Mouse (Mus musculus): ENCODE measurements around the gene Rnf130. TPM values are rescaled to one million over a fixed set of nuclear protein-coding genes. Genes with fewer than 3 reads are reported as not detected.
A peak's percentile ranks its signal among the peaks of the same experiment; 100 is the strongest.

Rnf130 gene
- polyA plus RNA-seq, 1 experiment from 2014 or later, result 52.6 TPM

DNA sequence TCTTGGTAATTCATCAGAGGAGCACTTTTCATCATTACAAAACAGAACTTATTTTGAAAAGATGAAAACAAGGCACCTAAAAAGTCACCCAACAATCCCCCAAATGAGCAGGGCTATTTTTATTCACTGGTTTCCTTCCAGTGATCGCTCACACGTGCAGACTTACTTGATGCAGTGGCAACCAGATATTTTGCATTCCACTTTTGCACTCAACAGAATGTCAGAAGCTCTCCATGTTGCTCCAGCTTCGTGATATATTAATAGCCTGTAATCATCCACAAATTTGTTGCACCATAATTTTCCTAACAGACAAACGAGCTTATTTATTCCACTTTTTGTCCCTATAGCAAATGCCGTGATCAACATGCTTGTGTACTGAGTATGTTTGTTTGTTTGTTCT, 8.6 kb upstream of the Rnf130 start:
- H3K27ac ChIP-seq (replicated peaks), result no peak overlapping the region
- H3K4me1 ChIP-seq (replicated peaks; ENCODE audit: control insufficient read depth, insufficient read depth), result no peaks in the 10 kb centered on the region
- no peak overlapping the region for H3K9ac ChIP-seq (ENCODE audit: low read length)
- H3K36me3 ChIP-seq (ENCODE audit: control insufficient read depth, insufficient read depth, low read length), result no peaks in the 10 kb centered on the region
- no peak for TF ChIP-seq CTCF (IDR thresholded peaks at IDR 0.05; ENCODE audit: low read depth)
- TF ChIP-seq EP300 (optimal IDR thresholded peaks at IDR 0.05), result no peak
- no peaks in the 10 kb centered on the region for H3K9me3 ChIP-seq (ENCODE audit: control insufficient read depth, low read length)
- H3K4me3 ChIP-seq (ENCODE audit: low read depth, low read length), result no peak overlapping the region
- no peaks in the 10 kb centered on the region for H3K27me3 ChIP-seq (ENCODE audit: control insufficient read depth, insufficient read depth, low read length)
- ATAC-seq (ENCODE audit: low FRiP score, low TSS enrichment) (no peak), DNase-seq (ENCODE audit: low spot score) (no peak)
- H3K4me2 ChIP-seq (replicated peaks; ENCODE audit: low read depth), result no peak overlapping the region
- 75% methylated on average over 5 of the region's 5 CpGs for WGBS

GRCm38 (mm10) chr11:50017511-50017910, 7.6 kb upstream of the Rnf130 start:
- DNase-seq (ENCODE audit: low spot score) (no peak), ATAC-seq (ENCODE audit: low FRiP score, low TSS enrichment) (no peak)
- Histone ChIP-seq H3K9ac (ENCODE audit: low read length) (no peak overlapping the region), H3K4me2 (replicated peaks; ENCODE audit: low read depth) (no peak overlapping the region), H3K27ac (replicated peaks) (no peak overlapping the region), H3K9me3 (ENCODE audit: control insufficient read depth, low read length) (no peaks in the 10 kb centered on the region), H3K4me3 (ENCODE audit: low read depth, low read length) (no peak overlapping the region), H3K27me3 (ENCODE audit: control insufficient read depth, insufficient read depth, low read length) (no peaks in the 10 kb centered on the region), H3K4me1 (replicated peaks; ENCODE audit: control insufficient read depth, insufficient read depth) (no peaks in the 10 kb centered on the region), H3K36me3 (ENCODE audit: control insufficient read depth, insufficient read depth, low read length) (no peaks in the 10 kb centered on the region)
- 65% methylated on average over 7 of the region's 7 CpGs for WGBS
- TF ChIP-seq EP300 (optimal IDR thresholded peaks at IDR 0.05) (no peak), CTCF (IDR thresholded peaks at IDR 0.05; ENCODE audit: low read depth) (no peak)

DNA sequence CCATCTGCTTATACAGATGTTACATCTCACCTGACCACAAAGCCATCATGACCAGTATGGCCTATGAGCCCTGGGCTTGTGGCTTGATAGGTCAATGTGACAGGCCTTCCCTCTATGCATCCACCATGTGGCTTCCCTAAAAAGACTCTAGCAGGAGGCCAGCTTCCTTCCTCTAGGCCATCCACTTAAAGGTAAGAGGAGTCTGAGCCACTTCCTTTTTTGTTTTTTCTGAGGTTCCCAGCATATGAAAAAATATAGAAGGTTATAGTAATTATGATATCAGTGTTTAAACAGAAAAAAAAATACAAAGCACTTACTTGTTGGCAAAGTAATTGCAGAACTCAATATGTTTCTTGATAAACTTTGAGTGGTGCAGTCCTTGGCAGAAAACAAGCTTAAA, 6.3 kb upstream of the Rnf130 start:
- no peak for DNase-seq (ENCODE audit: low spot score)
- H3K4me3 ChIP-seq (ENCODE audit: low read depth, low read length), result no peak overlapping the region

DNA sequence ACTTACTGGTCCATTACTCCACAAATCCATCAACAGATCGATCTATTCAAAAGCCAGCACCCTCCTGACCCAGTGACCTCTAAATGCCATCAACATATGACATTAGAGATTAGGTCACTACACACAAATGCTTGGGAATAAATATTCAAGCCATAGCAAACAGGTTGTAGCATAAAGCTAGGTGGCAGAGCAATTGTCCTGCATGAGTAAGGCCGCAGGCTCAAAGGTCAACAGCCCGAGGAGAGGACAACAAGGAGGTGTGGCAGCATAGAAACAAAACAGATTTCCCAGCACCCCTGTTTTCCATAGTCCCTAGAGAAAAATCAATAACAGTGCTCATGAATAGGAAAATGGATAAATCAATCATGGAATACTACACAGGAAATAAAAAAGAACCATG, 3.1 kb upstream of the Rnf130 start:
- 58% methylated on average over 3 of the region's 3 CpGs for WGBS
- Histone ChIP-seq H3K36me3 (ENCODE audit: control insufficient read depth, insufficient read depth, low read length) (no peaks in the 10 kb centered on the region), H3K4me2 (replicated peaks; ENCODE audit: low read depth) (no peak overlapping the region), H3K9ac (ENCODE audit: low read length) (no peak overlapping the region), H3K27me3 (ENCODE audit: control insufficient read depth, insufficient read depth, low read length) (no peaks in the 10 kb centered on the region), H3K4me3 (ENCODE audit: low read depth, low read length) (no peak overlapping the region), H3K27ac (replicated peaks) (no peak overlapping the region), H3K9me3 (ENCODE audit: control insufficient read depth, low read length) (no peaks in the 10 kb centered on the region), H3K4me1 (replicated peaks; ENCODE audit: control insufficient read depth, insufficient read depth) (no peaks in the 10 kb centered on the region)
- TF ChIP-seq EP300 (optimal IDR thresholded peaks at IDR 0.05) (no peak), CTCF (IDR thresholded peaks at IDR 0.05; ENCODE audit: low read depth) (no peak)
- DNase-seq (ENCODE audit: low spot score), result no peak
- no peak for ATAC-seq (ENCODE audit: low FRiP score, low TSS enrichment)

More for the DNA sequence above, 6.3 kb upstream of the Rnf130 start:
- ATAC-seq (ENCODE audit: low FRiP score, low TSS enrichment), result no peak
- Histone ChIP-seq H3K36me3 (ENCODE audit: control insufficient read depth, insufficient read depth, low read length) (no peaks in the 10 kb centered on the region), H3K9me3 (ENCODE audit: control insufficient read depth, low read length) (no peaks in the 10 kb centered on the region), H3K4me2 (replicated peaks; ENCODE audit: low read depth) (no peak overlapping the region), H3K4me1 (replicated peaks; ENCODE audit: control insufficient read depth, insufficient read depth) (no peaks in the 10 kb centered on the region), H3K9ac (ENCODE audit: low read length) (no peak overlapping the region), H3K27me3 (ENCODE audit: control insufficient read depth, insufficient read depth, low read length) (no peaks in the 10 kb centered on the region), H3K27ac (replicated peaks) (no peak overlapping the region)
- TF ChIP-seq CTCF (IDR thresholded peaks at IDR 0.05; ENCODE audit: low read depth) (no peak), EP300 (optimal IDR thresholded peaks at IDR 0.05) (no peak)

DNA sequence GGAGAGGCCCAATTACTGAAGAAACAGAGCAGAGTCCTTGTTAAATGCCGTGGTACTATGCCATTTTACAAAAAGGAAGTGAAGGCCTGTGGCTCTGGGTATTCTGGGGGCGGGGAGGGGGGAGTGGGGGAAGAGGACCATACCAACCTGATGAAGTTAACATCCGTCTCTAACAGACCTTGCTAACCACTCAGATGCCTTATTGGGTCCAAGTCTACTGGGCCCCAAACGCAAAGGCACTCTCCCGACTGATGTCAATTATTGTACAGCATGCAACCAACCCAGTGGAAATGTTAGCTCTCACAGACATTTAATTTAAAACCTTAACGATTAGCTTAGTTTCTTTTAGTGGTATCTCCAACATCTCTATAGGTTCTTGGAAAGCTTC, 707 bp upstream of the Rnf130 start:
- Histone ChIP-seq H3K27me3 (ENCODE audit: control insufficient read depth, insufficient read depth, low read length) (no peaks in the 10 kb centered on the region), H3K36me3 (ENCODE audit: control insufficient read depth, insufficient read depth, low read length) (no peaks in the 10 kb centered on the region), H3K4me3 (ENCODE audit: low read depth, low read length) (peak overlapping the region; percentile 95), H3K9ac (ENCODE audit: low read length) (peak overlapping the region; percentile 90; the same call in 1 of the 2 replicates), H3K9me3 (ENCODE audit: control insufficient read depth, low read length) (no peaks in the 10 kb centered on the region), H3K4me1 (replicated peaks; ENCODE audit: control insufficient read depth, insufficient read depth) (no peaks in the 10 kb centered on the region), H3K4me2 (replicated peaks; ENCODE audit: low read depth) (peak overlapping the region; percentile 87), H3K27ac (replicated peaks) (no peak overlapping the region)
- DNase-seq (ENCODE audit: low spot score) (no peak), ATAC-seq (ENCODE audit: low FRiP score, low TSS enrichment) (no peak)
- WGBS, result 60% methylated on average over 6 of the region's 6 CpGs
- TF ChIP-seq CTCF (IDR thresholded peaks at IDR 0.05; ENCODE audit: low read depth) (no peak), EP300 (optimal IDR thresholded peaks at IDR 0.05) (no peak)

DNA sequence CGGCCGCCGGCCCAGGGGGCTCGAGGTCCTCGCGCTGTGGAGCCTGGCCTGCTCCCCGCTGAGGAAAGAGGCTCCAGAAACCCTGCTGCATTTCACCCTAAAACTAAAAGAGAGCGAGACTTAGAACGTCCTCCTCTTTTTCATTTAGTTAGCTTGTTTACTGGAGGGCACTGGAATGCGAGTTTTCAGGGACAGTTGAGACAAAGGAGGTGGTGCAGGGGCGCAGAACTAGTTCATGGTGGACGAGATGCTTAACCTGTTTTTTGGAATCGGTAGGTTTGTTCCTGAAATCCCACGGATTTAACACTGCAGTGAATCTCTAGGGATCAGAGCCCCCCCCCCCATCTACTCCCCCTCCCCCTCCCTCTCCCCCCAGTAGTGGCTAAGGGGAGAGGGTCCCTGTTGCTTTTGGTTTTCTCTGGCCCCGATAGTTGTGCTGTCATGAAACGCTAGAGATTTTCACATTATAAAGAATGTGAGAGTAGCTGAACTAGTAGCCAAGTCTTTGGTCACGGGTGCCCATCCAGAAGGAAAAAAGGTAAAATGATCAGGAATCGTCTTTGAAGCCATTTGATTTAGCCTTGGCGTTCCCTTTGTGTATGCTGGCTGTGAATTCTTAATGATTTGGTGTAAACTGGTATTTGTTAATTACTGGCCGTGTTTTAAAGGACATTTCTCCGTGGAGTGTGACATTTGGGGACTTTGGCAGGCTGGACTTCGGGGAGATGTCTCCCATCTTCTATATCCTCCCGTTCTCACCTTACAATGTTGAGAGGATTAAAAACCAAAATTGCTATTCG, 775 bp downstream of the Rnf130 start:
- ATAC-seq (ENCODE audit: low FRiP score, low TSS enrichment) (no peak; the same call in 1 of the 2 replicates), DNase-seq (ENCODE audit: low spot score) (no peak)
- H3K4me1 ChIP-seq (replicated peaks; ENCODE audit: control insufficient read depth, insufficient read depth), result no peaks in the 10 kb centered on the region
- peak overlapping the region; percentile 87 for H3K4me2 ChIP-seq (replicated peaks; ENCODE audit: low read depth)
- WGBS, result 7% methylated on average over 24 of the region's 24 CpGs
- no peaks in the 10 kb centered on the region for H3K36me3 ChIP-seq (ENCODE audit: control insufficient read depth, insufficient read depth, low read length)
- peak overlapping the region; percentile 91 for H3K27ac ChIP-seq (replicated peaks)
- H3K9ac ChIP-seq (ENCODE audit: low read length), result peak overlapping the region; percentile 90
- H3K9me3 ChIP-seq (ENCODE audit: control insufficient read depth, low read length), result no peaks in the 10 kb centered on the region
- peak overlapping the region; percentile 95 for H3K4me3 ChIP-seq (ENCODE audit: low read depth, low read length)
- TF ChIP-seq CTCF (IDR thresholded peaks at IDR 0.05; ENCODE audit: low read depth), result no peak
- TF ChIP-seq EP300 (optimal IDR thresholded peaks at IDR 0.05), result no peak
- no peaks in the 10 kb centered on the region for H3K27me3 ChIP-seq (ENCODE audit: control insufficient read depth, insufficient read depth, low read length)

Measured in stomach, postnatal 0 days (tissue).